Mouse (Mus musculus) mouse trophoblast stem cell (cell line): ENCODE results near the gene Pfkfb1.

Experiments used
- in situ Hi-C, 2 experiments: fragments of 300-500 bp; cut with MseI, MboI; formaldehyde crosslinking; loops; 2 replicates in 1 of 2; 3 replicates in 1 of 2; pipeline ENCODE4 v1.15.1; 2025

The Pfkfb1 gene

GRCm38 (mm10) chrX:150677505-150677904 is 89.5 kb downstream of the Pfkfb1 start:
- in situ Hi-C loops: no loop called here
